In the genomic region with DNA sequence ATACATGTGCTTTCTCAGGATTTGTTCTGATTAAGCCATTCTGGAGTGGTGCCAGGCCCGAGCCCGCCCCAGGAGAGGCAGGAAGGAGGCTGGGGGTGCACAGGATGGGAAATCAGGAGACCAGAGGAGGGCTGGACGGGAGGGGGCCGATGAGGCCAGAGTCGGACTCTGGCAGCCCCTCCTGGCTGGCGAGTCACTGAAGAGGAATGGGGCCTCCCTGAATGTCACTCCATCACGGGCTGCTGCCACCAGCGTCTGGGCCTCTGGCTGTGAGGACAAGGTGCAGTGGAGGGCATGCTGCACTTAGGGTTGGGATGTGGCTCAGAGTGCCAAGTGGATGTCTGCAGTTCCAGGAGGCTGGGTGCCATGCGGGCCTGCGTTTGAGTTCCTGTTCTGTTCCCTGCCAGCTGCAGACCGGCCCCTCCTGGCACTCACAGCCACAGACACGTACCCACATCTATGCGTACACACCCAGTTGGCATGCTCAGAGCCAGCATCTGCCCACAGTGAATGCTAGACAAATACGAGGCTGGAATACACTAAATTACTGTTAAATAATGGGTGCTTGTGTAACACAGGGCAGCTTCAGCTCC, we compare ENCODE assay signal across 7 mouse cellular contexts.
DNase-seq lines count a peak whose midpoint lies in the region; ATAC-seq and TF ChIP-seq lines count a peak whose summit lies in the region.

No protein-coding gene starts in this region.

- H3K9me3 ChIP-seq in megakaryocyte, embryonic 14.5 days, result no peaks in the 10 kb centered on the region
- H3K9me3 ChIP-seq in midbrain, postnatal 0 days (ENCODE audit: low read length), result no peaks in the 10 kb centered on the region

- 48% methylated on average over 14 of the region's 14 CpGs for whole genome bisulfite sequencing in midbrain, postnatal 0 days

- H3K4me3 ChIP-seq in megakaryocyte, embryonic 14.5 days (replicated peaks), result peak overlapping the region; percentile 3
- no peak overlapping the region for H3K4me3 ChIP-seq in layer of hippocampus, adult 2 months
- H3K4me3 ChIP-seq in midbrain, postnatal 0 days (ENCODE audit: low read depth, low read length), result no peak overlapping the region

- H3K36me3 ChIP-seq in megakaryocyte, embryonic 14.5 days (replicated peaks; ENCODE audit: low read length), result no peaks in the 10 kb centered on the region
- H3K36me3 ChIP-seq in midbrain, postnatal 0 days (ENCODE audit: insufficient read depth, low read length), result no peaks in the 10 kb centered on the region

- no peak for ATAC-seq in megakaryocyte, adult 5-6 weeks (ENCODE audit: poor library complexity, severe bottlenecking)
- peak; percentile 54 for ATAC-seq in midbrain, postnatal 0 days (ENCODE audit: low FRiP score)

- H3K4me1 ChIP-seq in megakaryocyte, embryonic 14.5 days, result no peaks in the 10 kb centered on the region
- H3K4me1 ChIP-seq in midbrain, postnatal 0 days (ENCODE audit: insufficient read depth, low read length), result no peaks in the 10 kb centered on the region

- peaks cover 24% of the 10 kb centered on the region for H3K27me3 ChIP-seq in megakaryocyte, embryonic 14.5 days (replicated peaks)
- H3K27me3 ChIP-seq in midbrain, postnatal 0 days (ENCODE audit: insufficient read depth, low read length), result no peaks in the 10 kb centered on the region

- no peak overlapping the region for H3K9ac ChIP-seq in midbrain, postnatal 0 days (replicated peaks; ENCODE audit: low read length, poor library complexity, severe bottlenecking)

- no peak overlapping the region for H3K4me2 ChIP-seq in midbrain, postnatal 0 days (ENCODE audit: low read depth, low read length, poor library complexity, severe bottlenecking)

- peak; percentile 44 to 47 for DNase-seq in heart, adult 9 months (ENCODE audit: low spot score in 2 of 2)
- DNase-seq in layer of hippocampus, adult 2 months (ENCODE audit: low spot score in 2 of 2), result peak; percentile 18 to 23
- DNase-seq in midbrain, postnatal 0 days (ENCODE audit: low spot score), result peak; percentile 37
- DNase-seq in spleen, adult 12 weeks (ENCODE audit: low spot score), result no peak
- DNase-seq in embryo, embryonic 10.5 days (ENCODE audit: low spot score), result no peak

- TF ChIP-seq CTCF in layer of hippocampus, adult 2 months (conservative IDR thresholded peaks at IDR 0.05), result no peak
- TF ChIP-seq CTCF in midbrain, postnatal 0 days (IDR thresholded peaks at IDR 0.05), result no peak

- no peak overlapping the region for H3K27ac ChIP-seq in layer of hippocampus, adult 2 months
- no peak overlapping the region for H3K27ac ChIP-seq in midbrain, postnatal 0 days (ENCODE audit: low read depth, low read length)

Comparison
In these comparisons a context has a peak if more than half of its experiments do, and no peak if none do; other contexts are left out.
1. DNase-seq: peak in heart, adult 9 months (2 of 2), layer of hippocampus, adult 2 months (2 of 2) and midbrain, postnatal 0 days (single experiment); none in spleen, adult 12 weeks (single experiment) and embryo, embryonic 10.5 days (single experiment).